8 mouse cellular contexts compared by ENCODE assay signal in genomic region chr10:26773541-26773940, GRCm38 (mm10). TPM values are rescaled to one million over a fixed set of nuclear protein-coding genes. Genes with fewer than 3 reads are reported as not detected.
A peak's percentile ranks its signal among the peaks of the same experiment; 100 is the strongest.
DNase-seq lines count a peak whose midpoint lies in the region; ATAC-seq and TF ChIP-seq lines count a peak whose summit lies in the region.

No protein-coding gene starts in this region.

- TF ChIP-seq POLR2A in cerebellum, adult 2 months (IDR thresholded peaks at IDR 0.05; ENCODE audit: borderline replicate concordance, insufficient read depth, low read length) = no peak

- peak overlapping the region; percentile 60 for H3K4me3 ChIP-seq in layer of hippocampus, adult 2 months
- H3K4me3 ChIP-seq in forebrain, embryonic 15.5 days = peak overlapping the region; percentile 54
- H3K4me3 ChIP-seq in neural tube, embryonic 12.5 days = no peak overlapping the region
- H3K4me3 ChIP-seq in cerebellum, adult 2 months (replicated peaks; ENCODE audit: insufficient read depth, low read depth, low read length) = no peak overlapping the region

- H3K9me3 ChIP-seq in forebrain, embryonic 15.5 days = no peaks in the 10 kb centered on the region
- H3K9me3 ChIP-seq in neural tube, embryonic 12.5 days = no peaks in the 10 kb centered on the region

- no peak overlapping the region for H3K27ac ChIP-seq in layer of hippocampus, adult 2 months
- peak overlapping the region; percentile 14; the same call in 1 of the 2 replicates for H3K27ac ChIP-seq in forebrain, embryonic 15.5 days (replicated peaks)
- no peak overlapping the region for H3K27ac ChIP-seq in neural tube, embryonic 12.5 days
- H3K27ac ChIP-seq in cerebellum, adult 2 months (ENCODE audit: insufficient read depth, low read length) = no peak overlapping the region

- no peaks in the 10 kb centered on the region for H3K27me3 ChIP-seq in forebrain, embryonic 15.5 days
- H3K27me3 ChIP-seq in neural tube, embryonic 12.5 days (replicated peaks) = no peaks in the 10 kb centered on the region
- H3K27me3 ChIP-seq in cerebellum, adult 2 months (ENCODE audit: control insufficient read depth, insufficient read depth, low read length) = no peaks in the 10 kb centered on the region

- peak overlapping the region; percentile 80 for H3K4me2 ChIP-seq in forebrain, embryonic 15.5 days (replicated peaks)
- H3K4me2 ChIP-seq in neural tube, embryonic 12.5 days (replicated peaks) = peak overlapping the region; percentile 87

- H3K4me1 ChIP-seq in forebrain, embryonic 15.5 days = peaks cover 18% of the 10 kb centered on the region
- H3K4me1 ChIP-seq in neural tube, embryonic 12.5 days = peaks cover 8% of the 10 kb centered on the region
- no peaks in the 10 kb centered on the region for H3K4me1 ChIP-seq in cerebellum, adult 2 months (ENCODE audit: control insufficient read depth, insufficient read depth, low read length)

- TF ChIP-seq CTCF in layer of hippocampus, adult 2 months (conservative IDR thresholded peaks at IDR 0.05) = no peak
- TF ChIP-seq CTCF in cerebellum, adult 2 months (IDR thresholded peaks at IDR 0.05; ENCODE audit: borderline replicate concordance, insufficient read depth, low read depth, low read length) = no peak

- no peaks in the 10 kb centered on the region for H3K36me3 ChIP-seq in forebrain, embryonic 15.5 days
- H3K36me3 ChIP-seq in neural tube, embryonic 12.5 days = no peaks in the 10 kb centered on the region

- no peak overlapping the region for H3K9ac ChIP-seq in forebrain, embryonic 15.5 days (replicated peaks)
- H3K9ac ChIP-seq in neural tube, embryonic 12.5 days = no peak overlapping the region

- no peak for ATAC-seq in forebrain, embryonic 15.5 days (replicated peaks)
- no peak for ATAC-seq in neural tube, embryonic 12.5 days (ENCODE audit: low FRiP score, low read depth)

- 10% methylated on average over 5 of the region's 5 CpGs for WGBS in forebrain, embryonic 15.5 days
- 47% methylated on average over 5 of the region's 5 CpGs for WGBS in neural tube, embryonic 12.5 days
- 81% methylated on average over 5 of the region's 5 CpGs for WGBS in cerebellum, adult 2 months

- DNase-seq in layer of hippocampus, adult 2 months (ENCODE audit: low spot score in 2 of 2) = no peak
- DNase-seq in layer of hippocampus, adult 9-11 months = no peak
- peak; percentile 47 to 52 for DNase-seq in kidney, postnatal 25 days
- DNase-seq in urinary bladder, postnatal 4 days (ENCODE audit: low spot score in 2 of 2) = no peak
- DNase-seq in cerebellum, adult 2 months = no peak
- DNase-seq in cerebellum, adult 18-20 months = no peak

RNA-seq across cellular contexts. Expression of gene Arhgap18, which starts 20.3 kb away (rescaled TPM):
- total RNA-seq in layer of hippocampus, adult 2 months (2021) = 1 to 10 TPM; 4.7 to 4.8 TPM
- polyA plus RNA-seq in forebrain, embryonic 15.5 days (2015; fragmentation: Nextera tagmentation; extraction: Ambion mirVana) = 14.1 and 14.4 TPM in 2 replicates
- 11.9 and 15.4 TPM in 2 replicates for polyA plus RNA-seq in neural tube, embryonic 12.5 days (2016; fragmentation: Nextera tagmentation; extraction: Ambion mirVana)
- 3.8 and 4.3 TPM in 2 replicates for polyA plus RNA-seq in cerebellum, adult 2 months (2012; rRNA removed)

Comparison
In these comparisons a context has a peak if more than half of its experiments do, and no peak if none do; other contexts are left out.
1. DNase-seq: peak in kidney, postnatal 25 days (2 of 2); none in layer of hippocampus, adult 2 months (0 of 2), layer of hippocampus, adult 9-11 months (single experiment), urinary bladder, postnatal 4 days (0 of 2), cerebellum, adult 2 months (0 of 2) and cerebellum, adult 18-20 months (0 of 2).
2. H3K4me3 ChIP-seq: peak in layer of hippocampus, adult 2 months (single experiment) and forebrain, embryonic 15.5 days (single experiment); none in neural tube, embryonic 12.5 days (single experiment) and cerebellum, adult 2 months (single experiment).